Mouse (Mus musculus) heart, adult 2 months (tissue): Measurements from ENCODE around the gene Magi2. TPM values are rescaled to one million over a fixed set of nuclear protein-coding genes. Genes with fewer than 3 reads are reported as not detected.

ENCODE experiments used
- DNase-seq, 2 experiments: peaks; one replicate each; pipeline ENCODE4 v3.0.0; 2021
- H3K27ac ChIP-seq: fragments of 200-600 bp; 2 replicates; pipeline ENCODE4 v1.8.1; 2022
- H3K27me3 ChIP-seq: fragments of 200-500 bp; 2 replicates; pipeline ENCODE4 v1.6.1; 2012; ENCODE audit warnings: mild to moderate bottlenecking, low read length, inconsistent platforms, mixed read lengths; ENCODE audit not compliant: control insufficient read depth, insufficient read depth
- H3K36me3 ChIP-seq: fragments of 200-500 bp; 2 replicates; pipeline ENCODE4 v1.6.1; 2012; ENCODE audit warnings: low read length, inconsistent platforms; ENCODE audit not compliant: control insufficient read depth, insufficient read depth
- H3K4me1 ChIP-seq: fragments of 200-500 bp; 2 replicates; pipeline ENCODE4 v1.6.1; 2011; ENCODE audit warnings: low read length; ENCODE audit not compliant: control insufficient read depth, insufficient read depth
- H3K4me3 ChIP-seq: fragments of 200-600 bp; 2 replicates; pipeline ENCODE4 v1.8.1; 2022
- H3K79me2 ChIP-seq: fragments of 200-500 bp; replicated peaks from 2 replicates; pipeline ENCODE4 v1.6.1; 2012; ENCODE audit warnings: mild to moderate bottlenecking, inconsistent platforms, low read length, moderate library complexity, mixed read lengths; ENCODE audit not compliant: control insufficient read depth, insufficient read depth
- H3K9ac ChIP-seq: fragments of 200-500 bp; 2 replicates; pipeline ENCODE4 v1.6.1; 2012; ENCODE audit warnings: low read depth, mild to moderate bottlenecking, control low read depth, inconsistent platforms, low read length, mixed read lengths
- CTCF ChIP-seq: fragments of 200-600 bp; IDR thresholded peaks from 2 replicates; pipeline ENCODE4 v1.8.1; 2022; ENCODE audit warnings: antibody characterized with exemption, mild to moderate bottlenecking, moderate library complexity
- EP300 ChIP-seq: fragments of 200-500 bp; IDR thresholded peaks from 2 replicates; pipeline ENCODE4 v1.6.1; 2011; ENCODE audit warnings: low read depth, low read length, control low read depth; ENCODE audit not compliant: insufficient read depth
- POLR2A ChIP-seq: fragments of 200-500 bp; IDR thresholded peaks from 2 replicates; pipeline ENCODE4 v1.6.1; 2011; ENCODE audit warnings: mild to moderate bottlenecking, low read depth, low read length, control low read depth; ENCODE audit not compliant: insufficient read depth
- WGBS: fragments of 180-500 bp; shearing (Covaris S2); methylation state at CpG from one replicate; pipeline ENCODE4 v1.1.7; 2018; 5-methylcytosine and 5-hydroxymethylcytosine counted together
- intact Hi-C: fragments of 180-260 bp; cut with DNase I; formaldehyde crosslinking; loops from one replicate; pipeline ENCODE4 v1.15.1; 2025
- polyA plus RNA-seq: library from polyadenylated mRNA; depleted of rRNA; stranded (reverse); fragments of >200 nt; gene quantifications from 2 replicates; pipeline ENCODE4 v1.2.3, GENCODE M21; 2012
- total RNA-seq, 2 experiments: library from RNA; stranded (reverse); gene quantifications; 2 replicates each; pipeline ENCODE4 v1.2.3; 2021

The Magi2 gene
- total and polyA plus RNA-seq, 3 experiments, result 2.0 to 8.2 (median 7.0) TPM

- H3K27ac ChIP-seq, result no peak overlapping the region
- no peaks in the 10 kb centered on the region for H3K79me2 ChIP-seq
- TF ChIP-seq CTCF, result no peak
- no peak for TF ChIP-seq EP300
- no peak for DNase-seq
- H3K27me3 ChIP-seq, result no peaks in the 10 kb centered on the region
- no peaks in the 10 kb centered on the region for H3K4me1 ChIP-seq
- intact Hi-C loops, result no loop called here
- WGBS, result 72% methylated on average over 5 of the region's 5 CpGs
- H3K9ac ChIP-seq, result no peak overlapping the region
- H3K36me3 ChIP-seq, result no peaks in the 10 kb centered on the region
- no peak overlapping the region for H3K4me3 ChIP-seq
Observed at GRCm38 (mm10) chr5:19666416-19666815, 439.6 kb downstream of the Magi2 start.

GRCm38 (mm10) chr5:19717296-19717695, 490.5 kb downstream of the Magi2 start:
- intact Hi-C loops, result no loop called here
- 84% methylated on average over 2 of the region's 2 CpGs for WGBS
- Histone ChIP-seq H3K27me3 (no peaks in the 10 kb centered on the region), H3K36me3 (no peaks in the 10 kb centered on the region), H3K4me3 (no peak overlapping the region), H3K27ac (no peak overlapping the region), H3K9ac (no peak overlapping the region), H3K4me1 (no peaks in the 10 kb centered on the region), H3K79me2 (no peaks in the 10 kb centered on the region)
- no peak for DNase-seq
- no peak for TF ChIP-seq EP300
- TF ChIP-seq CTCF, result no peak
- TF ChIP-seq POLR2A, result no peak

- Histone ChIP-seq H3K4me3 (no peak overlapping the region), H3K36me3 (no peaks in the 10 kb centered on the region), H3K27ac (no peak overlapping the region), H3K4me1 (no peaks in the 10 kb centered on the region), H3K9ac (no peak overlapping the region), H3K79me2 (no peaks in the 10 kb centered on the region), H3K27me3 (no peaks in the 10 kb centered on the region)
- intact Hi-C loops, result no loop called here
- no peak for DNase-seq
- TF ChIP-seq POLR2A (no peak), CTCF (no peak), EP300 (no peak)
Observed at GRCm38 (mm10) chr5:19726277-19726676, 499.4 kb downstream of the Magi2 start.

- Histone ChIP-seq H3K27ac (no peak overlapping the region), H3K79me2 (no peaks in the 10 kb centered on the region), H3K9ac (no peak overlapping the region), H3K36me3 (no peaks in the 10 kb centered on the region), H3K4me3 (no peak overlapping the region), H3K27me3 (no peaks in the 10 kb centered on the region), H3K4me1 (no peaks in the 10 kb centered on the region)
- TF ChIP-seq POLR2A (no peak), CTCF (no peak), EP300 (no peak)
- no peak for DNase-seq
- intact Hi-C loops, result no loop called here
- WGBS, result 89% methylated on average over 2 of the region's 2 CpGs
Observed at GRCm38 (mm10) chr5:19745376-19745775, 518.5 kb downstream of the Magi2 start.

- Histone ChIP-seq H3K27ac (no peak overlapping the region), H3K4me3 (no peak overlapping the region), H3K79me2 (no peaks in the 10 kb centered on the region), H3K27me3 (no peaks in the 10 kb centered on the region), H3K36me3 (no peaks in the 10 kb centered on the region), H3K4me1 (no peaks in the 10 kb centered on the region), H3K9ac (no peak overlapping the region)
- intact Hi-C loops, result no loop called here
- 64% methylated on average over 6 of the region's 6 CpGs for WGBS
- DNase-seq, result no peak
- TF ChIP-seq CTCF (no peak), EP300 (no peak), POLR2A (no peak)
Observed at GRCm38 (mm10) chr5:19745916-19746315, 519.1 kb downstream of the Magi2 start.

GRCm38 (mm10) chr5:19746865-19747514, 520.2 kb downstream of the Magi2 start:
- 65% methylated on average over 12 of the region's 12 CpGs for WGBS
- Histone ChIP-seq H3K4me3 (no peak overlapping the region), H3K36me3 (no peaks in the 10 kb centered on the region), H3K27ac (no peak overlapping the region), H3K4me1 (no peaks in the 10 kb centered on the region), H3K9ac (no peak overlapping the region), H3K79me2 (no peaks in the 10 kb centered on the region), H3K27me3 (no peaks in the 10 kb centered on the region)
- intact Hi-C loops, result no loop called here
- no peak for DNase-seq
- TF ChIP-seq CTCF, result no peak
- TF ChIP-seq POLR2A, result no peak
- TF ChIP-seq EP300, result no peak
